Mouse (Mus musculus) midbrain, embryonic 11.5 days (tissue): Measurements from ENCODE around the gene Olfr538. TPM values are rescaled to one million over a fixed set of nuclear protein-coding genes. Genes with fewer than 3 reads are reported as not detected.
"Not testable (repeated sequence)": the region's sequence is repeated elsewhere in the genome, so short reads cannot be mapped to it uniquely, and the experiment has no call there.

Experiments used
- ATAC-seq: fragments of 200-750 bp; cut with Nextera tagmentation; 2 replicates; pipeline ENCODE4 v1.8.0; 2017; ENCODE audit warnings: moderate TSS enrichment, moderate library complexity; ENCODE audit not compliant: low FRiP score
- DNase-seq: peaks from one replicate; pipeline ENCODE4 v3.0.0; 2015; ENCODE audit warnings: low spot score; ENCODE audit errors: missing footprints
- H3K27ac ChIP-seq: fragments of 300-500 bp; sonication (generic); 2 replicates; pipeline ENCODE4 v1.5.1; 2014; ENCODE audit warnings: low read depth, low read length
- H3K27me3 ChIP-seq: fragments of 300-500 bp; sonication (generic); 2 replicates; pipeline ENCODE4 v1.6.1; 2014; ENCODE audit warnings: mild to moderate bottlenecking, low read length, moderate library complexity, mixed read lengths; ENCODE audit not compliant: control insufficient read depth, insufficient read depth
- H3K36me3 ChIP-seq: fragments of 300-500 bp; sonication (generic); 2 replicates; pipeline ENCODE4 v1.6.1; 2014; ENCODE audit warnings: mild to moderate bottlenecking, low read length, moderate library complexity, mixed read lengths; ENCODE audit not compliant: control insufficient read depth, insufficient read depth
- H3K4me1 ChIP-seq: fragments of 300-500 bp; sonication (generic); 2 replicates; pipeline ENCODE4 v1.6.1; 2014; ENCODE audit warnings: low read length; ENCODE audit not compliant: control insufficient read depth, insufficient read depth
- H3K4me2 ChIP-seq: fragments of 300-500 bp; sonication (generic); 2 replicates; pipeline ENCODE4 v1.6.1; 2014; ENCODE audit warnings: mild to moderate bottlenecking, moderate library complexity
- H3K4me3 ChIP-seq: fragments of 300-500 bp; sonication (generic); 2 replicates; pipeline ENCODE4 v1.5.1; 2014; ENCODE audit warnings: low read depth, low read length
- H3K9ac ChIP-seq: fragments of 300-500 bp; sonication (generic); 2 replicates; pipeline ENCODE4 v1.6.1; 2014; ENCODE audit warnings: low read length
- H3K9me3 ChIP-seq: fragments of 300-500 bp; sonication (generic); 2 replicates; pipeline ENCODE4 v1.6.1; 2016; ENCODE audit warnings: low read length; ENCODE audit not compliant: control insufficient read depth
- WGBS: fragments of 180-500 bp; shearing (Covaris S2); extraction: QIAGEN DNeasy Blood & Tissue Kit; methylation state at CpG from one replicate; pipeline ENCODE4 v1.1.7; 2014; 5-methylcytosine and 5-hydroxymethylcytosine counted together
- polyA plus RNA-seq: library from polyadenylated mRNA; unstranded; fragments of >200 nt; fragmentation: Nextera tagmentation; extraction: Ambion mirVana; gene quantifications from 2 replicates; pipeline ENCODE4 v1.2.1, GENCODE M21; 2014

Gene Olfr538
- polyA plus RNA-seq, result not detected in 2 replicates

DNA sequence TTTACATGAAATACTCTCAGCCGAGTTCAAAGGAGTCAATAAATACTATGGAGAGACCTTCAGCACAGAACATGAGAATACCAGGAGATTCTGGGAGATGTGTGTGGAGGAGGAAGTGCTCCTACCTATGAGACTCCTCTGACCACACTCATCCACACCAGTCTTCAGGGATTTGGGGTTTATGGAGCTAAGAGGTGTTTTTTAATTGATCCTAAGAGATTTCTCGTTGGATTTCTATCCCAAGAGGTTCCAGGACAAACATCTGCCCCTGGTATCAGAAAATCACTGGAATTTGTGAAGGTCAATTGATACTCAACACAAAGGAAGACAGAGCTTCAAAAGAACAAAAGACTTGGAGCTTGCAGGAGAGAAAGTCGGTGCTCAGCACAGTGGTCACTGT lies at the start of gene Olfr538:
Gene Olfr538 (plus strand): TSS at position 301 of the 400 bp plus-strand sequence.
- Histone ChIP-seq H3K36me3 (no peaks in the 10 kb centered on the region), H3K27ac (no peak within 1 kb of the TSS), H3K9ac (no peak within 1 kb of the TSS), H3K9me3 (no peaks in the 10 kb centered on the region), H3K4me2 (no peak within 1 kb of the TSS), H3K27me3 (no peaks in the 10 kb centered on the region), H3K4me1 (no peaks in the 10 kb centered on the region), H3K4me3 (no peak within 1 kb of the TSS)
- no peak for ATAC-seq
- DNase-seq, result no peak
- WGBS, result 59% methylated on average over 3 of the region's 3 CpGs

DNA sequence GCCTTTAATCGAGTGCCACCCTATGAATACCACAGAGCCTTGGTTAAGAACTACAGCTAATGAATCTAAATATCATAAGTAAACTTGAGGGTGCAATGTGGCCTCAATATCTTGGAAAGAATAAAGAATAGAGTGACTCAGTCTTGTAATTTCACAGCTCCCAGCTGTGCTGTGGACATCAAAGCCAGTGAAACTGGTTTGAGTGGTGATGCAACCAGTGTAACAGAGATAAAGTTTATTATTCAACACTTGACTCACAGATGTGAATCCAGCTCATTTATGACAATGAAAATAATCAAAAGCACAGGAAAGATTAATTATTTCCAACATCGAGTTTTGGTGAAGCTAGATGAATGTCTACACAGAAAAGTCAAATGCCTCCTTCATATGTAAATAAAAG lies 27.9 kb upstream of the Olfr538 start:
- no peaks in the 10 kb centered on the region for H3K4me1 ChIP-seq
- H3K4me3 ChIP-seq, result no peak overlapping the region
- DNase-seq (no peak), ATAC-seq (no peak)
- no peak overlapping the region for H3K27ac ChIP-seq
- no peak overlapping the region for H3K4me2 ChIP-seq
- H3K9ac ChIP-seq, result no peak overlapping the region
- no peaks in the 10 kb centered on the region for H3K36me3 ChIP-seq
- no peaks in the 10 kb centered on the region for H3K27me3 ChIP-seq
- WGBS, result 80% methylated on average over 2 of the region's 2 CpGs
- H3K9me3 ChIP-seq, result no peaks in the 10 kb centered on the region

DNA sequence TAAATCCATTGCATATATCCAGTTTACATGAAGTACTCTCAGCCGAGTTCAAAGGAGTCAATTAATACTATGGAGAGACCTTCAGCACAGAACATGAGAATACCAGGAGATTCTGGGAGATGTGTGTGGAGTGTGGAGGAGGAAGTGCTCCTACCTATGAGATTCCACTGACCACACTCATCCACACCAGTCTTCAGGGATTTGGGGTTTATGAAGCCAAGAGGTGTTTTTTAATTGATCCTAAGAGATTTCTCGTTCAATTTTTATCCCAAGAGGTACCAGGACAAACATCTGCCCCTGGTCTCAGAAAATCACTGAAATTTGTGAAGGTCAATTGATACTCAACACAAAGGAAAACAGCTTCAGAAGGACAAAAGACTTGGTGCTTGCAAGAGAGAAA lies 33.3 kb downstream of the Olfr538 start, which contains the start of gene Olfr46:
Gene Olfr46 (plus strand): TSS at position 301 of the 400 bp plus-strand sequence.
- not testable (repeated sequence) for H3K27ac ChIP-seq, ATAC-seq, H3K36me3 ChIP-seq, H3K9me3 ChIP-seq, H3K4me1 ChIP-seq, H3K4me3 ChIP-seq, H3K4me2 ChIP-seq, H3K9ac ChIP-seq, H3K27me3 ChIP-seq, DNase-seq
- 87% methylated on average over 2 of the region's 2 CpGs for WGBS

Other genes starting within 250 kb of the Olfr538 start
- not detected in 2 replicates for gene Olfr525, start 247.0 kb upstream of the Olfr538 start, polyA plus RNA-seq
- gene Olfr527, start 233.9 kb upstream of the Olfr538 start, polyA plus RNA-seq, result not detected in 2 replicates
- not detected in 2 replicates for gene Olfr60, start 206.2 kb upstream of the Olfr538 start, polyA plus RNA-seq
- gene Olfr530, start 191.6 kb upstream of the Olfr538 start, polyA plus RNA-seq, result not detected in 2 replicates
- gene Olfr531, start 165.0 kb upstream of the Olfr538 start, polyA plus RNA-seq, result not detected in 2 replicates
- gene Olfr532, start 146.2 kb upstream of the Olfr538 start, polyA plus RNA-seq, result not detected in 2 replicates
- gene Olfr533, start 104.5 kb upstream of the Olfr538 start, polyA plus RNA-seq, result not detected in 2 replicates
- gene Olfr535, start 83.7 kb upstream of the Olfr538 start, polyA plus RNA-seq, result not detected in 2 replicates
- not detected in 2 replicates for gene Olfr536, start 60.5 kb upstream of the Olfr538 start, polyA plus RNA-seq
- gene Olfr46, start 33.4 kb downstream of the Olfr538 start, polyA plus RNA-seq, result 0.04 TPM in 1 of 2 replicates, not detected in the other
- not detected in 2 replicates for gene Olfr61, start 61.1 kb downstream of the Olfr538 start, polyA plus RNA-seq
- gene Olfr53, start 78.6 kb downstream of the Olfr538 start, polyA plus RNA-seq, result not detected in 2 replicates
- not detected in 2 replicates for gene Olfr539, start 92.0 kb downstream of the Olfr538 start, polyA plus RNA-seq
- not detected in 2 replicates for gene Olfr45, start 114.1 kb downstream of the Olfr538 start, polyA plus RNA-seq
- gene Olfr541, start 129.4 kb downstream of the Olfr538 start, polyA plus RNA-seq, result not detected in 2 replicates
- gene Cyp2e1, start 195.9 kb downstream of the Olfr538 start, polyA plus RNA-seq, result not detected in 2 replicates
- 0.12 TPM in 1 of 2 replicates, not detected in the other for gene Syce1, start 220.0 kb downstream of the Olfr538 start, polyA plus RNA-seq